Mouse (Mus musculus) heart, postnatal 0 days (tissue): ENCODE data around the gene Slc48a1.

Experiments used
- CTCF ChIP-seq: IDR thresholded peaks from 2 replicates; pipeline ENCODE4 v1.5.1; 2016; ENCODE audit warnings: antibody characterized with exemption, control low read depth, low read depth
- EP300 ChIP-seq: IDR thresholded peaks from 2 replicates; pipeline ENCODE4 v1.6.1; 2016; ENCODE audit warnings: antibody characterized with exemption, low read depth

DNA sequence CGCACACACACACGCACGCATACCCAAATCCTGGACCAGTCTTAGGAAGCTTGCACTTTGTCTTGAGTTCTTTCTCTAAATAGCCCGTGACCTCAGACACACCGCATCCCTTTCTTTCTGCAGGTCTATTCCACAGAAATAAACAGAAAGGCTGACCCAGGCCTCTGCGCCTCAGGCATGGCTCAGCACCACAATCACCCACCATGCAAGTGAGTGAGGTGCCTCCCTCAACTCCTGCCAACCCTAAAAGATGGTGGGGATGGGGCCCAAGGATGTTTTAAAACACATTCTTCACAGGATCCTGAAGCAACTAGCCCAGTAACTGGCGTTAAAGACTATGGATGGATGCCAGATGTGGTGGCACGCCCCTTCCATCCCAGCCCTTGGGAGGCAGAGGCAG, 49.1 kb downstream of the Slc48a1 start:
- TF ChIP-seq EP300 (no peak), CTCF (no peak)
